8 mouse cellular contexts compared by ENCODE assay signal in the genomic region with DNA sequence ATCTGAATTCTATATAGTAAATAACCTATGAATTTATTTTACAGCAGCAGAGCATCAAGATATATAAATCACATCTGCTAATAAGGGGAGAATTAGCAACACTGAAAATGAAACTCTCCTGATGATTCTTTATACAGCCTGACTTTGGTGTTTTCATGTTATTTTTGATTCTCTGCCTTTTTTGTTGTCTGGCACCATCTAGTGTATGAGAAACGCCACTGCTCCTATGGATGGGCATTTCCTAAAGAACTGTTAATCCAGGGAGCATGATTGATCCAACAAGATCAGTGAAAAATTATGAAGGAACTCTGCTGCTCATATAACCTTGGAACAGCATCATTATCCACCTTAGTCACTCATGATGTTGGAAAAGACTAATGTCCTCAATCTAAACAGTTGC. TPM values are rescaled to one million over a fixed set of nuclear protein-coding genes. Genes with fewer than 3 reads are reported as not detected.
A peak's percentile ranks its signal among the peaks of the same experiment; 100 is the strongest.
DNase-seq lines count a peak whose midpoint lies in the region; ATAC-seq and TF ChIP-seq lines count a peak whose summit lies in the region.
"Had no signal": no experiment of that assay in that cellular context is flagged by ENCODE, and none has a peak within 500 bp of the region (broad histone marks: within the 10 kb centered on the region; RNA-seq: fewer than 3 reads in every experiment).

No protein-coding gene starts in this region.

- ATAC-seq in lung, postnatal 0 days, result no peak
- ATAC-seq in forebrain, embryonic 16.5 days, result peak; percentile 66; the same call in 1 of the 2 replicates
- peak; percentile 34; the same call in 1 of the 2 replicates for ATAC-seq in midbrain, embryonic 14.5 days (ENCODE audit: low FRiP score, low TSS enrichment)
- ATAC-seq in activated CD4-positive, CD25-positive, alpha-beta regulatory T cell, adult 4 months, result no peak

- no peaks in the 10 kb centered on the region for H3K9me3 ChIP-seq in lung, postnatal 0 days (ENCODE audit: low read length)
- no peaks in the 10 kb centered on the region for H3K9me3 ChIP-seq in forebrain, embryonic 16.5 days (ENCODE audit: control insufficient read depth, low read length)
- no peaks in the 10 kb centered on the region for H3K9me3 ChIP-seq in midbrain, embryonic 14.5 days (ENCODE audit: control insufficient read depth, low read length)
- H3K9me3 ChIP-seq: megakaryocyte, embryonic 14.5 days had no signal

- DNase-seq in lung, postnatal 0 days (ENCODE audit: low spot score), result peak; percentile 64
- no peak for DNase-seq in lung, adult 18-20 months
- peak; percentile 82 for DNase-seq in adipocyte (ENCODE audit: low spot score)
- peak; percentile 54 for DNase-seq in kidney, postnatal 14 days
- peak; percentile 78 for DNase-seq in midbrain, embryonic 14.5 days

- H3K4me1 ChIP-seq in lung, postnatal 0 days (ENCODE audit: insufficient read depth, low read depth, low read length), result no peaks in the 10 kb centered on the region
- no peaks in the 10 kb centered on the region for H3K4me1 ChIP-seq in forebrain, embryonic 16.5 days (replicated peaks; ENCODE audit: control insufficient read depth, insufficient read depth, low read length)
- H3K4me1 ChIP-seq in midbrain, embryonic 14.5 days (ENCODE audit: control insufficient read depth, insufficient read depth, low read length), result no peaks in the 10 kb centered on the region

- H3K27me3 ChIP-seq in lung, postnatal 0 days (replicated peaks; ENCODE audit: insufficient read depth, low read length), result no peaks in the 10 kb centered on the region
- no peaks in the 10 kb centered on the region for H3K27me3 ChIP-seq in forebrain, embryonic 16.5 days (replicated peaks; ENCODE audit: control insufficient read depth, insufficient read depth, low read length)
- H3K27me3 ChIP-seq in midbrain, embryonic 14.5 days (ENCODE audit: control insufficient read depth, insufficient read depth, low read length), result no peaks in the 10 kb centered on the region
- H3K27me3 ChIP-seq: megakaryocyte, embryonic 14.5 days had no signal

- 0% methylated on average over 1 of the region's 1 CpGs for WGBS in lung, postnatal 0 days
- 6% methylated on average over 1 of the region's 1 CpGs for WGBS in forebrain, embryonic 16.5 days
- 0% methylated on average over 1 of the region's 1 CpGs for WGBS in midbrain, embryonic 14.5 days

- no peak overlapping the region for H3K4me3 ChIP-seq in lung, postnatal 0 days (ENCODE audit: low read depth, low read length)
- H3K4me3 ChIP-seq in forebrain, embryonic 16.5 days (replicated peaks; ENCODE audit: low read length), result no peak overlapping the region
- no peak overlapping the region for H3K4me3 ChIP-seq in midbrain, embryonic 14.5 days (replicated peaks; ENCODE audit: low read depth, low read length)
- H3K4me3 ChIP-seq: megakaryocyte, embryonic 14.5 days had no signal

- no peak for TF ChIP-seq EP300 in lung, postnatal 0 days (IDR thresholded peaks at IDR 0.05)

- no peak overlapping the region for H3K4me2 ChIP-seq in lung, postnatal 0 days (replicated peaks; ENCODE audit: low read depth, low read length)
- no peak overlapping the region for H3K4me2 ChIP-seq in forebrain, embryonic 16.5 days (ENCODE audit: low read length)
- H3K4me2 ChIP-seq in midbrain, embryonic 14.5 days (ENCODE audit: low read length), result no peak overlapping the region

- peak; percentile 84 for TF ChIP-seq CTCF in lung, postnatal 0 days (IDR thresholded peaks at IDR 0.05)

- no peak overlapping the region for H3K27ac ChIP-seq in lung, postnatal 0 days (ENCODE audit: low read length)
- H3K27ac ChIP-seq in forebrain, embryonic 16.5 days (ENCODE audit: low read length), result no peak overlapping the region
- H3K27ac ChIP-seq in midbrain, embryonic 14.5 days (replicated peaks; ENCODE audit: low read depth, low read length), result no peak overlapping the region

- H3K9ac ChIP-seq in lung, postnatal 0 days (replicated peaks; ENCODE audit: low read depth), result no peak overlapping the region
- H3K9ac ChIP-seq in forebrain, embryonic 16.5 days (replicated peaks; ENCODE audit: low read depth, low read length), result no peak overlapping the region
- no peak overlapping the region for H3K9ac ChIP-seq in midbrain, embryonic 14.5 days (replicated peaks; ENCODE audit: low read length)

- H3K36me3 ChIP-seq in lung, postnatal 0 days (ENCODE audit: insufficient read depth, low read length), result no peaks in the 10 kb centered on the region
- no peaks in the 10 kb centered on the region for H3K36me3 ChIP-seq in forebrain, embryonic 16.5 days (ENCODE audit: control insufficient read depth, insufficient read depth)
- no peaks in the 10 kb centered on the region for H3K36me3 ChIP-seq in midbrain, embryonic 14.5 days (ENCODE audit: control insufficient read depth, insufficient read depth, low read length)

RNA-seq across cellular contexts. Expression of gene Herc3, which starts 59.3 kb away (rescaled TPM):
- 5.4 and 5.8 TPM in 2 replicates for polyA plus RNA-seq in lung, postnatal 0 days (2015; fragmentation: Nextera tagmentation; extraction: Ambion mirVana)
- polyA plus RNA-seq in forebrain, embryonic 16.5 days (2015; fragmentation: Nextera tagmentation; extraction: Ambion mirVana), result 24.9 and 29.2 TPM in 2 replicates
- 29.2 and 30.4 TPM in 2 replicates for polyA plus RNA-seq in midbrain, embryonic 14.5 days (2014; fragmentation: Nextera tagmentation; extraction: Ambion mirVana)
- polyA plus RNA-seq in activated CD4-positive, CD25-positive, alpha-beta regulatory T cell, adult 4 months (2017; shearing (Covaris generic)), result 10 to 100 TPM; 21.4 to 24.7 TPM

Comparison
In these comparisons a context has a peak if more than half of its experiments do, and no peak if none do; other contexts are left out.
1. DNase-seq: peak in lung, postnatal 0 days (single experiment), adipocyte (single experiment), kidney, postnatal 14 days (single experiment) and midbrain, embryonic 14.5 days (single experiment); none in lung, adult 18-20 months (0 of 2).
2. ATAC-seq: peak in forebrain, embryonic 16.5 days (single experiment) and midbrain, embryonic 14.5 days (single experiment); none in lung, postnatal 0 days (single experiment) and activated CD4-positive, CD25-positive, alpha-beta regulatory T cell, adult 4 months (single experiment).